Mouse (Mus musculus) forebrain, embryonic 15.5 days (tissue): Measurements from ENCODE around the gene Tet3. TPM values are rescaled to one million over a fixed set of nuclear protein-coding genes. Genes with fewer than 3 reads are reported as not detected.

ENCODE experiments used
- ATAC-seq: fragments of 200-750 bp; cut with Nextera tagmentation; replicated peaks from 2 replicates; pipeline ENCODE4 v1.8.0; 2017; ENCODE audit warnings: mild to moderate bottlenecking, moderate TSS enrichment, moderate library complexity
- H3K27ac ChIP-seq: fragments of 300-500 bp; sonication (generic); replicated peaks from 2 replicates; pipeline ENCODE4 v1.5.1; 2015; ENCODE audit warnings: mild to moderate bottlenecking, inconsistent platforms
- H3K27me3 ChIP-seq: fragments of 300-500 bp; sonication (generic); 2 replicates; pipeline ENCODE4 v1.6.1; 2015; ENCODE audit warnings: inconsistent platforms
- H3K36me3 ChIP-seq: fragments of 300-500 bp; sonication (generic); 2 replicates; pipeline ENCODE4 v1.6.1; 2015; ENCODE audit warnings: mild to moderate bottlenecking, inconsistent platforms
- H3K4me1 ChIP-seq: fragments of 300-500 bp; sonication (generic); 2 replicates; pipeline ENCODE4 v1.6.1; 2015; ENCODE audit warnings: inconsistent platforms
- H3K4me2 ChIP-seq: fragments of 300-500 bp; sonication (generic); replicated peaks from 2 replicates; pipeline ENCODE4 v1.6.1; 2015; ENCODE audit warnings: mild to moderate bottlenecking, inconsistent platforms
- H3K4me3 ChIP-seq: fragments of 300-500 bp; sonication (generic); 2 replicates; pipeline ENCODE4 v1.5.1; 2015; ENCODE audit warnings: mild to moderate bottlenecking, inconsistent platforms
- H3K9ac ChIP-seq: fragments of 300-500 bp; sonication (generic); replicated peaks from 2 replicates; pipeline ENCODE4 v1.6.1; 2015; ENCODE audit warnings: mild to moderate bottlenecking, inconsistent platforms
- H3K9me3 ChIP-seq: fragments of 300-500 bp; sonication (generic); 2 replicates; pipeline ENCODE4 v1.6.1; 2016; ENCODE audit warnings: inconsistent platforms
- WGBS: fragments of 180-500 bp; shearing (Covaris S2); methylation state at CpG from one replicate; pipeline ENCODE4 v1.1.7; 2015; ENCODE audit warnings: mixed read lengths; 5-methylcytosine and 5-hydroxymethylcytosine counted together
- polyA plus RNA-seq: library from polyadenylated mRNA; unstranded; fragments of >200 nt; fragmentation: Nextera tagmentation; extraction: Ambion mirVana; gene quantifications from 2 replicates; pipeline ENCODE4 v1.2.1, GENCODE M21; 2015

The Tet3 gene
- polyA plus RNA-seq, 1 experiment from 2014 or later: 71.3 TPM

- ATAC-seq: no peak
These were observed 37.3 kb upstream of the Tet3 start for GRCm38 (mm10) chr6:83496009-83496752.

GRCm38 (mm10) chr6:83490622-83491021 lies 31.7 kb upstream of the Tet3 start:
- H3K9me3 ChIP-seq: no peaks in the 10 kb centered on the region
- H3K27me3 ChIP-seq: no peaks in the 10 kb centered on the region
- no peak for ATAC-seq
- H3K27ac ChIP-seq: no peak overlapping the region
- H3K4me2 ChIP-seq: no peak overlapping the region
- no peak overlapping the region for H3K4me3 ChIP-seq
- WGBS: 93% methylated on average over 4 of the region's 4 CpGs
- H3K9ac ChIP-seq: no peak overlapping the region
- H3K4me1 ChIP-seq: peaks cover 2% of the 10 kb centered on the region; the same call in 1 of the 2 replicates
- peaks cover 44% of the 10 kb centered on the region for H3K36me3 ChIP-seq

More at GRCm38 (mm10) chr6:83496009-83496752, 37.3 kb upstream of the Tet3 start:
- Histone ChIP-seq H3K4me2 (no peak overlapping the region), H3K27ac (no peak overlapping the region), H3K4me3 (no peak overlapping the region), H3K4me1 (0 out of 2 replicates have a peak, but pooled peaks cover 3% of the 10 kb centered on the region), H3K27me3 (no peaks in the 10 kb centered on the region), H3K9me3 (no peaks in the 10 kb centered on the region), H3K36me3 (peaks cover 11% of the 10 kb centered on the region), H3K9ac (no peak overlapping the region)
- WGBS: 84% methylated on average over 9 of the region's 9 CpGs

GRCm38 (mm10) chr6:83488200-83488599 lies 29.3 kb upstream of the Tet3 start:
- H3K4me1 ChIP-seq: peaks cover 4% of the 10 kb centered on the region; the same call in 1 of the 2 replicates
- H3K9me3 ChIP-seq: no peaks in the 10 kb centered on the region
- H3K4me2 ChIP-seq: no peak overlapping the region
- WGBS: 96% methylated on average over 5 of the region's 5 CpGs
- no peak overlapping the region for H3K4me3 ChIP-seq
- H3K27me3 ChIP-seq: no peaks in the 10 kb centered on the region
- H3K27ac ChIP-seq: no peak overlapping the region
- ATAC-seq: no peak
- H3K9ac ChIP-seq: no peak overlapping the region
- peaks cover 54% of the 10 kb centered on the region for H3K36me3 ChIP-seq

GRCm38 (mm10) chr6:83487298-83487697 lies 28.4 kb upstream of the Tet3 start:
- peaks cover 4% of the 10 kb centered on the region; the same call in 1 of the 2 replicates for H3K4me1 ChIP-seq
- peaks cover 55% of the 10 kb centered on the region for H3K36me3 ChIP-seq
- no peak for ATAC-seq
- no peak overlapping the region for H3K4me3 ChIP-seq
- no peak overlapping the region for H3K9ac ChIP-seq
- no peaks in the 10 kb centered on the region for H3K27me3 ChIP-seq
- no peak overlapping the region for H3K4me2 ChIP-seq
- H3K27ac ChIP-seq: no peak overlapping the region
- WGBS: 91% methylated on average over 4 of the region's 4 CpGs
- H3K9me3 ChIP-seq: no peaks in the 10 kb centered on the region

- ATAC-seq: peak; percentile 58
- Histone ChIP-seq H3K36me3 (peaks cover 68% of the 10 kb centered on the region), H3K9ac (no peak overlapping the region), H3K4me1 (peaks cover 4% of the 10 kb centered on the region; the same call in 1 of the 2 replicates), H3K27me3 (no peaks in the 10 kb centered on the region), H3K27ac (peak overlapping the region; percentile 43; the same call in 1 of the 2 replicates), H3K4me2 (no peak overlapping the region), H3K9me3 (no peaks in the 10 kb centered on the region), H3K4me3 (no peak overlapping the region)
- 42% methylated on average over 4 of the region's 4 CpGs for WGBS
These were observed 27.0 kb upstream of the Tet3 start for GRCm38 (mm10) chr6:83485854-83486253.

- Histone ChIP-seq H3K27me3 (no peaks in the 10 kb centered on the region), H3K27ac (no peak overlapping the region), H3K4me3 (no peak overlapping the region), H3K9me3 (no peaks in the 10 kb centered on the region), H3K4me2 (no peak overlapping the region), H3K9ac (no peak overlapping the region), H3K4me1 (peaks cover 4% of the 10 kb centered on the region; the same call in 1 of the 2 replicates), H3K36me3 (peaks cover 71% of the 10 kb centered on the region)
- 91% methylated on average over 7 of the region's 7 CpGs for WGBS
- ATAC-seq: no peak
These were observed 24.9 kb upstream of the Tet3 start for GRCm38 (mm10) chr6:83483776-83484175.

GRCm38 (mm10) chr6:83482418-83483085 lies 23.7 kb upstream of the Tet3 start:
- no peak overlapping the region for H3K9ac ChIP-seq
- H3K4me1 ChIP-seq: peaks cover 4% of the 10 kb centered on the region; the same call in 1 of the 2 replicates
- H3K9me3 ChIP-seq: no peaks in the 10 kb centered on the region
- no peak overlapping the region for H3K4me2 ChIP-seq
- no peak for ATAC-seq
- no peak overlapping the region for H3K4me3 ChIP-seq
- H3K27ac ChIP-seq: no peak overlapping the region
- no peaks in the 10 kb centered on the region for H3K27me3 ChIP-seq
- peaks cover 68% of the 10 kb centered on the region for H3K36me3 ChIP-seq
- WGBS: 90% methylated on average over 10 of the region's 10 CpGs

- ATAC-seq: no peak
- 91% methylated on average over 6 of the region's 6 CpGs for WGBS
- H3K4me2 ChIP-seq: no peak overlapping the region
- no peak overlapping the region for H3K27ac ChIP-seq
- H3K36me3 ChIP-seq: peaks cover 47% of the 10 kb centered on the region
- no peak overlapping the region for H3K4me3 ChIP-seq
- H3K9me3 ChIP-seq: no peaks in the 10 kb centered on the region
- no peaks in the 10 kb centered on the region for H3K4me1 ChIP-seq
- H3K27me3 ChIP-seq: no peaks in the 10 kb centered on the region
- no peak overlapping the region for H3K9ac ChIP-seq
These were observed 21.3 kb upstream of the Tet3 start for GRCm38 (mm10) chr6:83480019-83480655.

GRCm38 (mm10) chr6:83479193-83479592 lies 20.3 kb upstream of the Tet3 start:
- Histone ChIP-seq H3K27me3 (no peaks in the 10 kb centered on the region), H3K4me3 (no peak overlapping the region), H3K4me2 (no peak overlapping the region), H3K4me1 (no peaks in the 10 kb centered on the region), H3K36me3 (peaks cover 38% of the 10 kb centered on the region), H3K9ac (no peak overlapping the region), H3K27ac (no peak overlapping the region), H3K9me3 (no peaks in the 10 kb centered on the region)
- no peak for ATAC-seq
- WGBS: 86% methylated on average over 2 of the region's 2 CpGs

GRCm38 (mm10) chr6:83478628-83479027 lies 19.7 kb upstream of the Tet3 start:
- Histone ChIP-seq H3K4me3 (no peak overlapping the region), H3K9ac (no peak overlapping the region), H3K36me3 (peaks cover 38% of the 10 kb centered on the region), H3K27me3 (no peaks in the 10 kb centered on the region), H3K27ac (no peak overlapping the region), H3K9me3 (no peaks in the 10 kb centered on the region), H3K4me2 (no peak overlapping the region), H3K4me1 (no peaks in the 10 kb centered on the region)
- ATAC-seq: no peak
- WGBS: 90% methylated on average over 7 of the region's 7 CpGs

GRCm38 (mm10) chr6:83478217-83478616 lies 19.3 kb upstream of the Tet3 start:
- Histone ChIP-seq H3K9ac (no peak overlapping the region), H3K9me3 (no peaks in the 10 kb centered on the region), H3K4me1 (no peaks in the 10 kb centered on the region), H3K27ac (no peak overlapping the region), H3K36me3 (peaks cover 38% of the 10 kb centered on the region), H3K4me2 (no peak overlapping the region), H3K4me3 (no peak overlapping the region), H3K27me3 (no peaks in the 10 kb centered on the region)
- WGBS: 60% methylated on average over 4 of the region's 4 CpGs
- ATAC-seq: no peak

- Histone ChIP-seq H3K9ac (no peak overlapping the region), H3K27ac (no peak overlapping the region), H3K27me3 (no peaks in the 10 kb centered on the region), H3K36me3 (peaks cover 17% of the 10 kb centered on the region), H3K4me3 (no peak overlapping the region), H3K4me2 (no peak overlapping the region), H3K9me3 (no peaks in the 10 kb centered on the region), H3K4me1 (no peaks in the 10 kb centered on the region)
- no peak for ATAC-seq
- 77% methylated on average over 7 of the region's 7 CpGs for WGBS
These were observed 16.5 kb upstream of the Tet3 start for GRCm38 (mm10) chr6:83475431-83475830.
